In genomic region chr2:151712647-151713046, GRCm38 (mm10) we compare ENCODE assay signal across 9 mouse cellular contexts. TPM values are rescaled to one million over a fixed set of nuclear protein-coding genes. Genes with fewer than 3 reads are reported as not detected.
DNase-seq lines count a peak whose midpoint lies in the region; ATAC-seq and TF ChIP-seq lines count a peak whose summit lies in the region.
"Had no signal": no experiment of that assay in that cellular context is flagged by ENCODE, and none has a peak within 500 bp of the region (broad histone marks: within the 10 kb centered on the region; RNA-seq: fewer than 3 reads in every experiment).

No protein-coding gene starts in this region.

- peak; percentile 58 to 62; a peak in 3 of 4 replicates for ATAC-seq in hematopoietic stem cell, adult 5-6 weeks (replicated peaks in 1 of 2; ENCODE audit: insufficient read depth in 1 of 2, low FRiP score in 2 of 2, low TSS enrichment in 1 of 2, low read depth in 1 of 2, poor library complexity in 2 of 2, severe bottlenecking in 2 of 2)
- no peak for ATAC-seq in stomach, postnatal 0 days (ENCODE audit: low FRiP score, low TSS enrichment)

- intact Hi-C loops in left cerebral cortex, postnatal 4 days (cut with DNase I): no loop called here

- no peaks in the 10 kb centered on the region for H3K27me3 ChIP-seq in stomach, postnatal 0 days (ENCODE audit: control insufficient read depth, insufficient read depth, low read length)
- H3K27me3 ChIP-seq: midbrain, embryonic 12.5 days had no signal

- no peak for TF ChIP-seq EP300 in stomach, postnatal 0 days (optimal IDR thresholded peaks at IDR 0.05)

- no peaks in the 10 kb centered on the region for H3K9me3 ChIP-seq in stomach, postnatal 0 days (ENCODE audit: control insufficient read depth, low read length)
- H3K9me3 ChIP-seq: midbrain, embryonic 12.5 days had no signal

- H3K9ac ChIP-seq in stomach, postnatal 0 days (ENCODE audit: low read length): no peak overlapping the region
- H3K9ac ChIP-seq: midbrain, embryonic 12.5 days had no signal

- WGBS in stomach, postnatal 0 days: 33% methylated on average over 3 of the region's 3 CpGs

- H3K4me2 ChIP-seq in stomach, postnatal 0 days (replicated peaks; ENCODE audit: low read depth): no peak overlapping the region
- H3K4me2 ChIP-seq: midbrain, embryonic 12.5 days had no signal

- H3K36me3 ChIP-seq in stomach, postnatal 0 days (ENCODE audit: control insufficient read depth, insufficient read depth, low read length): peaks cover 8% of the 10 kb centered on the region

- no peaks in the 10 kb centered on the region for H3K4me1 ChIP-seq in stomach, postnatal 0 days (replicated peaks; ENCODE audit: control insufficient read depth, insufficient read depth)
- H3K4me1 ChIP-seq: midbrain, embryonic 12.5 days had no signal

- DNase-seq in gastrocnemius, postnatal 10 days: peak; percentile 20
- no peak for DNase-seq in gastrocnemius, adult 8-10 months (ENCODE audit: low spot score in 2 of 2)
- peak; percentile 36 for DNase-seq in ovary, postnatal 36 days (ENCODE audit: low spot score)
- no peak for DNase-seq in ovary, adult 18-20 months (ENCODE audit: low spot score)
- DNase-seq in stomach, postnatal 0 days (ENCODE audit: low spot score): peak; percentile 45
- DNase-seq in gastrocnemius, postnatal 25 days: no peak
- no peak for DNase-seq in left cerebral cortex, postnatal 4 days

- TF ChIP-seq CTCF in stomach, postnatal 0 days (IDR thresholded peaks at IDR 0.05; ENCODE audit: low read depth): no peak

- H3K4me3 ChIP-seq in stomach, postnatal 0 days (ENCODE audit: low read depth, low read length): no peak overlapping the region
- H3K4me3 ChIP-seq: midbrain, embryonic 12.5 days had no signal

- H3K27ac ChIP-seq in stomach, postnatal 0 days (replicated peaks): no peak overlapping the region
- H3K27ac ChIP-seq: midbrain, embryonic 12.5 days had no signal

RNA-seq across cellular contexts. Expression of gene Tmem74b, which starts 10.8 kb away (rescaled TPM):
- under 1 TPM; 0.61 to 0.99 TPM for total RNA-seq in gastrocnemius, postnatal 10 days (2021)
- 1 to 10 TPM in 3 of 4 experiments, under 1 TPM in 1; 0.46 to 1.8 (median 1.3) TPM for total RNA-seq in gastrocnemius, adult 8-10 months (2022)
- not detected in 2 replicates for total RNA-seq in hematopoietic stem cell, adult 5-6 weeks (2017)
- polyA plus RNA-seq in stomach, postnatal 0 days (2015; fragmentation: Nextera tagmentation; extraction: Ambion mirVana): 0.40 and 0.62 TPM in 2 replicates
- 1 to 10 TPM in 1 of 2 experiments, under 1 TPM in 1; 0.62 to 1.3 TPM for total RNA-seq in gastrocnemius, postnatal 25 days (2021)
- total RNA-seq in left cerebral cortex, postnatal 4 days (2021): 10 to 100 TPM; 29.3 to 30.3 TPM

RNA-seq across cellular contexts. Expression of gene Psmf1, which starts 31.3 kb away (rescaled TPM):
- 10 to 100 TPM; 27.8 to 27.9 TPM for total RNA-seq in gastrocnemius, postnatal 10 days (2021)
- total RNA-seq in gastrocnemius, adult 8-10 months (2022): 10 to 100 TPM; 15.4 to 17.7 (median 16.8) TPM
- total RNA-seq in hematopoietic stem cell, adult 5-6 weeks (2017): 15.6 and 16.4 TPM in 2 replicates
- 31.8 and 35.2 TPM in 2 replicates for polyA plus RNA-seq in stomach, postnatal 0 days (2015; fragmentation: Nextera tagmentation; extraction: Ambion mirVana)
- total RNA-seq in gastrocnemius, postnatal 25 days (2021): 10 to 100 TPM; 15.3 to 17.9 TPM
- 10 to 100 TPM; 45.1 to 47.8 TPM for total RNA-seq in left cerebral cortex, postnatal 4 days (2021)

RNA-seq across cellular contexts. Expression of gene Rad21l, which starts 44.3 kb away (rescaled TPM):
- not detected for total RNA-seq in gastrocnemius, postnatal 10 days (2021)
- not detected for total RNA-seq in gastrocnemius, adult 8-10 months (2022)
- not detected in 2 replicates for total RNA-seq in hematopoietic stem cell, adult 5-6 weeks (2017)
- not detected in 2 replicates for polyA plus RNA-seq in stomach, postnatal 0 days (2015; fragmentation: Nextera tagmentation; extraction: Ambion mirVana)
- not detected for total RNA-seq in gastrocnemius, postnatal 25 days (2021)
- total RNA-seq in left cerebral cortex, postnatal 4 days (2021): under 1 TPM; 0.60 to 0.99 TPM
- polyA plus RNA-seq: midbrain, embryonic 12.5 days had no signal

Comparison
In these comparisons a context has a peak if more than half of its experiments do, and no peak if none do; other contexts are left out.
1. DNase-seq: peak in gastrocnemius, postnatal 10 days (single experiment), ovary, postnatal 36 days (single experiment) and stomach, postnatal 0 days (single experiment); none in gastrocnemius, adult 8-10 months (0 of 2), ovary, adult 18-20 months (single experiment), gastrocnemius, postnatal 25 days (single experiment) and left cerebral cortex, postnatal 4 days (single experiment).
2. RNA of gene Tmem74b, which starts 10.8 kb away (total RNA-seq): 29.3 to 30.3 TPM in left cerebral cortex, postnatal 4 days; 0.46 to 1.8 TPM in gastrocnemius, adult 8-10 months, 0.62 to 1.3 TPM in gastrocnemius, postnatal 25 days, 0.61 to 0.99 TPM in gastrocnemius, postnatal 10 days and not detected in hematopoietic stem cell, adult 5-6 weeks; every median in the first group is over 10 times any median in the second.